Mouse (Mus musculus): ENCODE results near the gene Olfr406.

Gene Olfr406

GRCm38 (mm10) chr11:74259508-74259907, at the start of gene Olfr406:
TSS of gene Olfr406 (plus strand) at chr11:74259808.
- in situ Hi-C loops (cut with MboI; ENCODE audit: unreplicated experiment in 2 of 2): no loop called here

- in situ Hi-C loops (cut with MboI; ENCODE audit: unreplicated experiment in 2 of 2): no loop called here
These were observed 48.3 kb upstream of the Olfr406 start, which contains the start of gene Olfr43 for GRCm38 (mm10) chr11:74211279-74211678. TSS of gene Olfr43 (minus strand) at chr11:74211379.

GRCm38 (mm10) chr11:74241201-74241600, 18.4 kb upstream of the Olfr406 start:
- in situ Hi-C loops (cut with MboI; ENCODE audit: unreplicated experiment in 2 of 2): no loop called here

GRCm38 (mm10) chr11:74283436-74283835, 23.8 kb downstream of the Olfr406 start, which contains the start of gene Olfr59:
TSS of gene Olfr59 (plus strand) at chr11:74283736.
- in situ Hi-C loops (cut with MboI; ENCODE audit: unreplicated experiment in 2 of 2): no loop called here

GRCm38 (mm10) chr11:74287256-74287655, 27.6 kb downstream of the Olfr406 start:
- in situ Hi-C loops (cut with MboI; ENCODE audit: unreplicated experiment in 2 of 2): no loop called here

All from v-Abl transformed pro-B cells (cell line).